Mouse (Mus musculus) midbrain, embryonic 13.5 days (tissue): Measurements from ENCODE around the gene Tdp1. TPM values are rescaled to one million over a fixed set of nuclear protein-coding genes. Genes with fewer than 3 reads are reported as not detected.

Experiments
- ATAC-seq: fragments of 200-750 bp; cut with Nextera tagmentation; 2 replicates; pipeline ENCODE4 v1.8.0; 2017; ENCODE audit warnings: mild to moderate bottlenecking, moderate TSS enrichment, moderate library complexity
- H3K27ac ChIP-seq: fragments of 300-500 bp; sonication (generic); 2 replicates; pipeline ENCODE4 v1.5.1; 2015; ENCODE audit warnings: inconsistent platforms, mild to moderate bottlenecking, moderate library complexity
- H3K27me3 ChIP-seq: fragments of 300-500 bp; sonication (generic); 2 replicates; pipeline ENCODE4 v1.6.1; 2015; ENCODE audit warnings: mild to moderate bottlenecking, inconsistent platforms
- H3K36me3 ChIP-seq: fragments of 300-500 bp; sonication (generic); 2 replicates; pipeline ENCODE4 v1.6.1; 2015; ENCODE audit warnings: mild to moderate bottlenecking, inconsistent platforms
- H3K4me1 ChIP-seq: fragments of 300-500 bp; sonication (generic); replicated peaks from 2 replicates; pipeline ENCODE4 v1.6.1; 2015; ENCODE audit warnings: inconsistent platforms
- H3K4me2 ChIP-seq: fragments of 300-500 bp; sonication (generic); replicated peaks from 2 replicates; pipeline ENCODE4 v1.6.1; 2015; ENCODE audit warnings: moderate library complexity, mild to moderate bottlenecking, inconsistent platforms
- H3K4me3 ChIP-seq: fragments of 300-500 bp; sonication (generic); replicated peaks from 2 replicates; pipeline ENCODE4 v1.5.1; 2015; ENCODE audit warnings: mild to moderate bottlenecking, inconsistent platforms
- H3K9ac ChIP-seq: fragments of 300-500 bp; sonication (generic); replicated peaks from 2 replicates; pipeline ENCODE4 v1.6.1; 2015; ENCODE audit warnings: mild to moderate bottlenecking, inconsistent platforms
- H3K9me3 ChIP-seq: fragments of 300-500 bp; sonication (generic); 2 replicates; pipeline ENCODE4 v1.6.1; 2016; ENCODE audit warnings: mild to moderate bottlenecking, inconsistent platforms
- WGBS: fragments of 180-500 bp; shearing (Covaris S2); methylation state at CpG from one replicate; pipeline ENCODE4 v1.1.7; 2015; 5-methylcytosine and 5-hydroxymethylcytosine counted together
- polyA plus RNA-seq: library from polyadenylated mRNA; unstranded; fragments of >200 nt; fragmentation: Nextera tagmentation; extraction: Ambion mirVana; gene quantifications from 2 replicates; pipeline ENCODE4 v1.2.1, GENCODE M21; 2015

Gene Tdp1
- polyA plus RNA-seq, 1 experiment from 2014 or later, result 57.3 TPM

- Histone ChIP-seq H3K27me3 (no peaks in the 10 kb centered on the region), H3K4me1 (no peaks in the 10 kb centered on the region), H3K36me3 (peaks cover 72% of the 10 kb centered on the region), H3K9ac (no peak overlapping the region; the same call in 1 of the 2 replicates), H3K27ac (no peak overlapping the region), H3K9me3 (no peaks in the 10 kb centered on the region), H3K4me3 (no peak overlapping the region), H3K4me2 (no peak overlapping the region)
- ATAC-seq, result no peak
- 81% methylated on average over 4 of the region's 4 CpGs for WGBS
These were observed 54.2 kb downstream of the Tdp1 start for GRCm38 (mm10) chr12:99938476-99938875.

- ATAC-seq, result no peak
- no peak overlapping the region for H3K27ac ChIP-seq
- H3K4me1 ChIP-seq, result no peaks in the 10 kb centered on the region
- no peak overlapping the region for H3K4me2 ChIP-seq
- H3K9me3 ChIP-seq, result no peaks in the 10 kb centered on the region
- no peak overlapping the region for H3K9ac ChIP-seq
- H3K4me3 ChIP-seq, result no peak overlapping the region
- H3K36me3 ChIP-seq, result peaks cover 70% of the 10 kb centered on the region
- no peaks in the 10 kb centered on the region for H3K27me3 ChIP-seq
- WGBS, result 91% methylated on average over 6 of the region's 6 CpGs
These were observed 54.9 kb downstream of the Tdp1 start for GRCm38 (mm10) chr12:99939179-99939578.

- no peak for ATAC-seq
- H3K27ac ChIP-seq, result no peak overlapping the region
- 82% methylated on average over 7 of the region's 7 CpGs for WGBS
These were observed 56.4 kb downstream of the Tdp1 start for GRCm38 (mm10) chr12:99940704-99941103.

GRCm38 (mm10) chr12:99942441-99942840 lies 58.1 kb downstream of the Tdp1 start:
- Histone ChIP-seq H3K36me3 (peaks cover 58% of the 10 kb centered on the region), H3K4me2 (no peak overlapping the region), H3K27ac (no peak overlapping the region), H3K4me3 (no peak overlapping the region), H3K27me3 (no peaks in the 10 kb centered on the region), H3K4me1 (no peaks in the 10 kb centered on the region), H3K9ac (no peak overlapping the region), H3K9me3 (no peaks in the 10 kb centered on the region)
- 91% methylated on average over 8 of the region's 8 CpGs for WGBS
- ATAC-seq, result no peak

More at GRCm38 (mm10) chr12:99940704-99941103, 56.4 kb downstream of the Tdp1 start:
- no peak overlapping the region for H3K4me3 ChIP-seq
- no peak overlapping the region for H3K9ac ChIP-seq
- no peak overlapping the region for H3K4me2 ChIP-seq
- H3K36me3 ChIP-seq, result peaks cover 63% of the 10 kb centered on the region
- no peaks in the 10 kb centered on the region for H3K4me1 ChIP-seq
- H3K9me3 ChIP-seq, result no peaks in the 10 kb centered on the region
- H3K27me3 ChIP-seq, result no peaks in the 10 kb centered on the region

- no peaks in the 10 kb centered on the region for H3K27me3 ChIP-seq
- no peak overlapping the region for H3K4me2 ChIP-seq
- H3K9me3 ChIP-seq, result no peaks in the 10 kb centered on the region
- no peak for ATAC-seq
- no peak overlapping the region for H3K9ac ChIP-seq
- peaks cover under 1% of the 10 kb centered on the region; the same call in 1 of the 2 replicates for H3K4me1 ChIP-seq
- no peak overlapping the region for H3K4me3 ChIP-seq
- no peak overlapping the region for H3K27ac ChIP-seq
- H3K36me3 ChIP-seq, result peaks cover 35% of the 10 kb centered on the region
- 62% methylated on average over 7 of the region's 7 CpGs for WGBS
These were observed 68.6 kb downstream of the Tdp1 start for GRCm38 (mm10) chr12:99952928-99953327.

- H3K4me2 ChIP-seq, result no peak overlapping the region
- no peaks in the 10 kb centered on the region for H3K9me3 ChIP-seq
- H3K27ac ChIP-seq, result no peak overlapping the region
- H3K4me1 ChIP-seq, result peaks cover 19% of the 10 kb centered on the region; the same call in 1 of the 2 replicates
- H3K9ac ChIP-seq, result no peak overlapping the region
- ATAC-seq, result no peak
- H3K27me3 ChIP-seq, result 0 out of 2 replicates have a peak, but pooled peaks cover 2% of the 10 kb centered on the region
- WGBS, result 81% methylated on average over 7 of the region's 7 CpGs
- H3K36me3 ChIP-seq, result peaks cover 14% of the 10 kb centered on the region
- no peak overlapping the region for H3K4me3 ChIP-seq
These were observed 72.1 kb downstream of the Tdp1 start for GRCm38 (mm10) chr12:99956411-99956810.

- no peak overlapping the region for H3K4me3 ChIP-seq
- no peak overlapping the region for H3K4me2 ChIP-seq
- WGBS, result 57% methylated on average over 9 of the region's 9 CpGs
- H3K27ac ChIP-seq, result no peak overlapping the region
- H3K4me1 ChIP-seq, result peaks cover 19% of the 10 kb centered on the region; the same call in 1 of the 2 replicates
- H3K36me3 ChIP-seq, result peaks cover 14% of the 10 kb centered on the region
- H3K27me3 ChIP-seq, result peaks cover 11% of the 10 kb centered on the region
- H3K9ac ChIP-seq, result no peak overlapping the region
- H3K9me3 ChIP-seq, result no peaks in the 10 kb centered on the region
- no peak; the same call in 1 of the 2 replicates for ATAC-seq
These were observed 74.0 kb downstream of the Tdp1 start for GRCm38 (mm10) chr12:99958068-99959060.

- H3K4me3 ChIP-seq, result no peak overlapping the region
- H3K4me2 ChIP-seq, result no peak overlapping the region
- peaks cover 14% of the 10 kb centered on the region for H3K36me3 ChIP-seq
- no peaks in the 10 kb centered on the region for H3K9me3 ChIP-seq
- no peak for ATAC-seq
- H3K9ac ChIP-seq, result no peak overlapping the region
- H3K27me3 ChIP-seq, result peaks cover 20% of the 10 kb centered on the region
- H3K27ac ChIP-seq, result no peak overlapping the region
- H3K4me1 ChIP-seq, result peaks cover 22% of the 10 kb centered on the region
These were observed 75.0 kb downstream of the Tdp1 start for GRCm38 (mm10) chr12:99959291-99959690.

GRCm38 (mm10) chr12:99959930-99960329 lies 75.6 kb downstream of the Tdp1 start:
- no peak for ATAC-seq

GRCm38 (mm10) chr12:99960675-99961074 lies 76.4 kb downstream of the Tdp1 start:
- H3K4me1 ChIP-seq, result peaks cover 35% of the 10 kb centered on the region
- peaks cover 8% of the 10 kb centered on the region for H3K36me3 ChIP-seq
- H3K9ac ChIP-seq, result no peak overlapping the region
- H3K27ac ChIP-seq, result no peak overlapping the region
- no peak for ATAC-seq
- H3K27me3 ChIP-seq, result peaks cover 34% of the 10 kb centered on the region
- 96% methylated on average over 7 of the region's 7 CpGs for WGBS
- H3K4me3 ChIP-seq, result no peak overlapping the region
- no peaks in the 10 kb centered on the region for H3K9me3 ChIP-seq
- H3K4me2 ChIP-seq, result no peak overlapping the region

More at GRCm38 (mm10) chr12:99959930-99960329, 75.6 kb downstream of the Tdp1 start:
- Histone ChIP-seq H3K4me3 (no peak overlapping the region), H3K9me3 (no peaks in the 10 kb centered on the region), H3K9ac (no peak overlapping the region), H3K4me2 (no peak overlapping the region), H3K4me1 (peaks cover 29% of the 10 kb centered on the region), H3K27ac (no peak overlapping the region), H3K27me3 (peaks cover 26% of the 10 kb centered on the region), H3K36me3 (peaks cover 14% of the 10 kb centered on the region)
- WGBS, result 17% methylated on average over 10 of the region's 10 CpGs

GRCm38 (mm10) chr12:99964301-99965202 lies 80.2 kb downstream of the Tdp1 start, which contains the start of gene Kcnk13:
Kcnk13 (plus strand) TSS chr12:99964499.
- peak within 1 kb of the TSS; percentile 94 for H3K4me2 ChIP-seq
- ATAC-seq, result peak; percentile 78
- H3K27me3 ChIP-seq, result peaks cover 73% of the 10 kb centered on the region
- H3K27ac ChIP-seq, result no peak within 1 kb of the TSS
- no peaks in the 10 kb centered on the region for H3K9me3 ChIP-seq
- peaks cover 38% of the 10 kb centered on the region for H3K4me1 ChIP-seq
- H3K4me3 ChIP-seq, result peak within 1 kb of the TSS; percentile 50
- peak within 1 kb of the TSS; percentile 65 for H3K9ac ChIP-seq
- WGBS, result under 1% methylated on average over 39 of the region's 39 CpGs
- H3K36me3 ChIP-seq, result no peaks in the 10 kb centered on the region
